Mouse (Mus musculus): ENCODE measurements around the gene Rnf133.

The Rnf133 gene

GRCm38 (mm10) chr6:23650205-23650604 lies at the start of gene Rnf133:
Gene Rnf133, minus strand, starts transcription at chr6:23650305.
- DNase-seq (ENCODE audit: low spot score in 2 of 2) = no peak

GRCm38 (mm10) chr6:23678172-23678571 lies 28.1 kb upstream of the Rnf133 start:
- DNase-seq (ENCODE audit: low spot score in 2 of 2) = no peak

GRCm38 (mm10) chr6:23655036-23655435 lies 4.9 kb upstream of the Rnf133 start, which contains the start of gene Rnf148:
Gene Rnf148, minus strand, starts transcription at chr6:23655136.
- no peak for DNase-seq (ENCODE audit: low spot score in 2 of 2)

- DNase-seq (ENCODE audit: low spot score in 2 of 2) = no peak
These were observed 1.4 kb downstream of the Rnf133 start for GRCm38 (mm10) chr6:23648732-23649131.

- DNase-seq (ENCODE audit: low spot score in 2 of 2) = no peak
These were observed 2.4 kb downstream of the Rnf133 start for GRCm38 (mm10) chr6:23647627-23648247.

- DNase-seq (ENCODE audit: low spot score in 2 of 2) = peak; percentile 47 to 49
These were observed 13.0 kb downstream of the Rnf133 start for GRCm38 (mm10) chr6:23637081-23637480.

- DNase-seq (ENCODE audit: low spot score in 2 of 2) = no peak
These were observed 14.9 kb downstream of the Rnf133 start for GRCm38 (mm10) chr6:23635208-23635607.

GRCm38 (mm10) chr6:23634016-23634415 lies 16.1 kb downstream of the Rnf133 start:
- no peak for DNase-seq (ENCODE audit: low spot score in 2 of 2)

- DNase-seq (ENCODE audit: low spot score in 2 of 2) = no peak
These were observed 19.6 kb downstream of the Rnf133 start for GRCm38 (mm10) chr6:23630465-23630864.

All from right cerebral cortex, postnatal 10 days (tissue).